Mouse (Mus musculus) monocyte, adult 2 months (primary cell): ENCODE results near the gene H2afy.
A peak's percentile ranks its signal among the peaks of the same experiment; 100 is the strongest.

ENCODE experiments used
- DNase-seq, 2 experiments: peaks; one replicate each; pipeline ENCODE4 v3.0.0; 2022; ENCODE audit warnings: low spot score in 2 of 2, low read depth in 1 of 2

The H2afy gene

GRCm38 (mm10) chr13:56136200-56136599, at the start of gene H2afy:
H2afy (minus strand) TSS chr13:56136361.
- DNase-seq, result no peak

GRCm38 (mm10) chr13:56183687-56184086, 47.5 kb upstream of the H2afy start:
- peak; percentile 25 to 52 for DNase-seq

GRCm38 (mm10) chr13:56181424-56181823, 45.3 kb upstream of the H2afy start:
- peak; percentile 75 to 77 for DNase-seq

- DNase-seq, result peak; percentile 57 to 64
Measured at GRCm38 (mm10) chr13:56178416-56179035, 42.4 kb upstream of the H2afy start, which contains the start of gene Tifab. Tifab (minus strand) TSS chr13:56178885.

- DNase-seq, result no peak
Measured at GRCm38 (mm10) chr13:56176310-56176709, 40.1 kb upstream of the H2afy start.

- DNase-seq, result no peak
Measured at GRCm38 (mm10) chr13:56175848-56176247, 39.7 kb upstream of the H2afy start.

GRCm38 (mm10) chr13:56172901-56173545, 36.9 kb upstream of the H2afy start:
- no peak for DNase-seq

GRCm38 (mm10) chr13:56172106-56172505, 35.9 kb upstream of the H2afy start:
- no peak for DNase-seq

GRCm38 (mm10) chr13:56168403-56168781, 32.2 kb upstream of the H2afy start:
- no peak for DNase-seq

GRCm38 (mm10) chr13:56167446-56168402, 31.6 kb upstream of the H2afy start:
- no peak for DNase-seq

GRCm38 (mm10) chr13:56165561-56165960, 29.4 kb upstream of the H2afy start:
- peak in 1 of 2 experiments; percentile 37 for DNase-seq

GRCm38 (mm10) chr13:56164372-56164771, 28.2 kb upstream of the H2afy start:
- no peak for DNase-seq

- no peak for DNase-seq
Measured at GRCm38 (mm10) chr13:56163751-56164150, 27.6 kb upstream of the H2afy start.

- no peak for DNase-seq
Measured at GRCm38 (mm10) chr13:56162859-56163258, 26.7 kb upstream of the H2afy start.

GRCm38 (mm10) chr13:56159614-56160363, 23.6 kb upstream of the H2afy start:
- DNase-seq, result no peak

- DNase-seq, result no peak
Measured at GRCm38 (mm10) chr13:56159016-56159601, 22.9 kb upstream of the H2afy start.

GRCm38 (mm10) chr13:56155671-56156070, 19.5 kb upstream of the H2afy start:
- DNase-seq, result no peak

GRCm38 (mm10) chr13:56155048-56155447, 18.9 kb upstream of the H2afy start:
- DNase-seq, result no peak

GRCm38 (mm10) chr13:56152773-56153460, 16.8 kb upstream of the H2afy start:
- no peak for DNase-seq
